Mouse (Mus musculus): ENCODE measurements around the gene Slc25a36. TPM values are rescaled to one million over a fixed set of nuclear protein-coding genes. Genes with fewer than 3 reads are reported as not detected.

Slc25a36 gene
- polyA plus RNA-seq, 1 experiment from 2014 or later, result 74.2 TPM

- peaks cover 9% of the 10 kb centered on the region for H3K36me3 ChIP-seq (ENCODE audit: control insufficient read depth, insufficient read depth, low read length)
- no peak for ATAC-seq (ENCODE audit: insufficient read depth, low FRiP score)
- no peak overlapping the region for H3K4me3 ChIP-seq (replicated peaks; ENCODE audit: low read length)
- no peak overlapping the region for H3K27ac ChIP-seq (ENCODE audit: low read length)
- H3K4me2 ChIP-seq (ENCODE audit: low read depth, low read length), result no peak overlapping the region
- 0 out of 2 replicates have a peak, but pooled peaks cover 4% of the 10 kb centered on the region for H3K4me1 ChIP-seq (ENCODE audit: control insufficient read depth, insufficient read depth, low read length)
- 45% methylated on average over 4 of the region's 4 CpGs for WGBS
- H3K9ac ChIP-seq (ENCODE audit: low read length), result no peak overlapping the region
- no peaks in the 10 kb centered on the region for H3K27me3 ChIP-seq (ENCODE audit: control insufficient read depth, insufficient read depth, low read length)
- no peaks in the 10 kb centered on the region for H3K9me3 ChIP-seq (replicated peaks; ENCODE audit: control insufficient read depth, low read length)
These were observed 12.0 kb downstream of the Slc25a36 start for GRCm38 (mm10) chr9:97098985-97099384.

- Histone ChIP-seq H3K9me3 (replicated peaks; ENCODE audit: control insufficient read depth, low read length) (no peaks in the 10 kb centered on the region), H3K4me2 (ENCODE audit: low read depth, low read length) (no peak overlapping the region), H3K36me3 (ENCODE audit: control insufficient read depth, insufficient read depth, low read length) (peaks cover 13% of the 10 kb centered on the region), H3K4me1 (ENCODE audit: control insufficient read depth, insufficient read depth, low read length) (no peaks in the 10 kb centered on the region), H3K9ac (ENCODE audit: low read length) (no peak overlapping the region), H3K27me3 (ENCODE audit: control insufficient read depth, insufficient read depth, low read length) (no peaks in the 10 kb centered on the region), H3K27ac (ENCODE audit: low read length) (no peak overlapping the region), H3K4me3 (replicated peaks; ENCODE audit: low read length) (no peak overlapping the region)
- no peak for ATAC-seq (ENCODE audit: insufficient read depth, low FRiP score)
- 84% methylated on average over 1 of the region's 1 CpGs for WGBS
These were observed 14.8 kb downstream of the Slc25a36 start for GRCm38 (mm10) chr9:97096180-97096579.

GRCm38 (mm10) chr9:97087850-97088249 lies 23.1 kb downstream of the Slc25a36 start:
- H3K4me3 ChIP-seq (replicated peaks; ENCODE audit: low read length), result no peak overlapping the region
- no peak overlapping the region for H3K27ac ChIP-seq (ENCODE audit: low read length)
- peaks cover 8% of the 10 kb centered on the region; the same call in 1 of the 2 replicates for H3K36me3 ChIP-seq (ENCODE audit: control insufficient read depth, insufficient read depth, low read length)
- no peaks in the 10 kb centered on the region for H3K9me3 ChIP-seq (replicated peaks; ENCODE audit: control insufficient read depth, low read length)
- ATAC-seq (ENCODE audit: insufficient read depth, low FRiP score), result no peak
- no peaks in the 10 kb centered on the region for H3K4me1 ChIP-seq (ENCODE audit: control insufficient read depth, insufficient read depth, low read length)
- no peak overlapping the region for H3K9ac ChIP-seq (ENCODE audit: low read length)
- H3K4me2 ChIP-seq (ENCODE audit: low read depth, low read length), result no peak overlapping the region
- no peaks in the 10 kb centered on the region for H3K27me3 ChIP-seq (ENCODE audit: control insufficient read depth, insufficient read depth, low read length)

- Histone ChIP-seq H3K9me3 (replicated peaks; ENCODE audit: control insufficient read depth, low read length) (no peaks in the 10 kb centered on the region), H3K4me2 (ENCODE audit: low read depth, low read length) (no peak overlapping the region), H3K9ac (ENCODE audit: low read length) (no peak overlapping the region), H3K27me3 (ENCODE audit: control insufficient read depth, insufficient read depth, low read length) (no peaks in the 10 kb centered on the region), H3K4me1 (ENCODE audit: control insufficient read depth, insufficient read depth, low read length) (no peaks in the 10 kb centered on the region), H3K27ac (ENCODE audit: low read length) (no peak overlapping the region), H3K4me3 (replicated peaks; ENCODE audit: low read length) (no peak overlapping the region), H3K36me3 (ENCODE audit: control insufficient read depth, insufficient read depth, low read length) (0 out of 2 replicates have a peak, but pooled peaks cover 4% of the 10 kb centered on the region)
- no peak for ATAC-seq (ENCODE audit: insufficient read depth, low FRiP score)
- 88% methylated on average over 2 of the region's 2 CpGs for WGBS
These were observed 26.3 kb downstream of the Slc25a36 start for GRCm38 (mm10) chr9:97084628-97085027.

GRCm38 (mm10) chr9:97081106-97081862 lies 29.7 kb downstream of the Slc25a36 start:
- ATAC-seq (ENCODE audit: insufficient read depth, low FRiP score), result no peak
- Histone ChIP-seq H3K9me3 (replicated peaks; ENCODE audit: control insufficient read depth, low read length) (no peaks in the 10 kb centered on the region), H3K4me3 (replicated peaks; ENCODE audit: low read length) (no peak overlapping the region), H3K9ac (ENCODE audit: low read length) (no peak overlapping the region), H3K27me3 (ENCODE audit: control insufficient read depth, insufficient read depth, low read length) (no peaks in the 10 kb centered on the region), H3K36me3 (ENCODE audit: control insufficient read depth, insufficient read depth, low read length) (peaks cover 5% of the 10 kb centered on the region; the same call in 1 of the 2 replicates), H3K27ac (ENCODE audit: low read length) (no peak overlapping the region), H3K4me1 (ENCODE audit: control insufficient read depth, insufficient read depth, low read length) (no peaks in the 10 kb centered on the region), H3K4me2 (ENCODE audit: low read depth, low read length) (no peak overlapping the region)
- 80% methylated on average over 4 of the region's 4 CpGs for WGBS

- Histone ChIP-seq H3K9ac (ENCODE audit: low read length) (no peak overlapping the region), H3K36me3 (ENCODE audit: control insufficient read depth, insufficient read depth, low read length) (no peaks in the 10 kb centered on the region), H3K4me3 (replicated peaks; ENCODE audit: low read length) (no peak overlapping the region), H3K9me3 (replicated peaks; ENCODE audit: control insufficient read depth, low read length) (no peaks in the 10 kb centered on the region), H3K27me3 (ENCODE audit: control insufficient read depth, insufficient read depth, low read length) (no peaks in the 10 kb centered on the region), H3K4me2 (ENCODE audit: low read depth, low read length) (no peak overlapping the region), H3K4me1 (ENCODE audit: control insufficient read depth, insufficient read depth, low read length) (no peaks in the 10 kb centered on the region), H3K27ac (ENCODE audit: low read length) (no peak overlapping the region)
- WGBS, result 76% methylated on average over 5 of the region's 5 CpGs
- no peak for ATAC-seq (ENCODE audit: insufficient read depth, low FRiP score)
These were observed 41.0 kb downstream of the Slc25a36 start for GRCm38 (mm10) chr9:97069911-97070310.

GRCm38 (mm10) chr9:97069466-97069865 lies 41.5 kb downstream of the Slc25a36 start:
- ATAC-seq (ENCODE audit: insufficient read depth, low FRiP score), result no peak
- Histone ChIP-seq H3K9me3 (replicated peaks; ENCODE audit: control insufficient read depth, low read length) (no peaks in the 10 kb centered on the region), H3K4me1 (ENCODE audit: control insufficient read depth, insufficient read depth, low read length) (no peaks in the 10 kb centered on the region), H3K9ac (ENCODE audit: low read length) (no peak overlapping the region), H3K27ac (ENCODE audit: low read length) (no peak overlapping the region), H3K27me3 (ENCODE audit: control insufficient read depth, insufficient read depth, low read length) (no peaks in the 10 kb centered on the region), H3K4me2 (ENCODE audit: low read depth, low read length) (no peak overlapping the region), H3K36me3 (ENCODE audit: control insufficient read depth, insufficient read depth, low read length) (no peaks in the 10 kb centered on the region), H3K4me3 (replicated peaks; ENCODE audit: low read length) (no peak overlapping the region)
- WGBS, result 91% methylated on average over 5 of the region's 5 CpGs

GRCm38 (mm10) chr9:97068201-97069095 lies 42.5 kb downstream of the Slc25a36 start:
- H3K4me1 ChIP-seq (ENCODE audit: control insufficient read depth, insufficient read depth, low read length), result no peaks in the 10 kb centered on the region
- no peaks in the 10 kb centered on the region for H3K36me3 ChIP-seq (ENCODE audit: control insufficient read depth, insufficient read depth, low read length)
- H3K9me3 ChIP-seq (replicated peaks; ENCODE audit: control insufficient read depth, low read length), result no peaks in the 10 kb centered on the region
- no peak overlapping the region for H3K4me3 ChIP-seq (replicated peaks; ENCODE audit: low read length)
- H3K27me3 ChIP-seq (ENCODE audit: control insufficient read depth, insufficient read depth, low read length), result no peaks in the 10 kb centered on the region
- no peak overlapping the region for H3K9ac ChIP-seq (ENCODE audit: low read length)
- no peak overlapping the region for H3K4me2 ChIP-seq (ENCODE audit: low read depth, low read length)
- 54% methylated on average over 9 of the region's 9 CpGs for WGBS
- peak; percentile 56; the same call in 1 of the 2 replicates for ATAC-seq (ENCODE audit: insufficient read depth, low FRiP score)
- no peak overlapping the region for H3K27ac ChIP-seq (ENCODE audit: low read length)

- no peak for ATAC-seq (ENCODE audit: insufficient read depth, low FRiP score)
- 89% methylated on average over 6 of the region's 6 CpGs for WGBS
- Histone ChIP-seq H3K4me3 (replicated peaks; ENCODE audit: low read length) (no peak overlapping the region), H3K36me3 (ENCODE audit: control insufficient read depth, insufficient read depth, low read length) (no peaks in the 10 kb centered on the region), H3K9ac (ENCODE audit: low read length) (no peak overlapping the region), H3K4me2 (ENCODE audit: low read depth, low read length) (no peak overlapping the region), H3K27ac (ENCODE audit: low read length) (no peak overlapping the region), H3K27me3 (ENCODE audit: control insufficient read depth, insufficient read depth, low read length) (no peaks in the 10 kb centered on the region), H3K4me1 (ENCODE audit: control insufficient read depth, insufficient read depth, low read length) (no peaks in the 10 kb centered on the region), H3K9me3 (replicated peaks; ENCODE audit: control insufficient read depth, low read length) (no peaks in the 10 kb centered on the region)
These were observed 43.2 kb downstream of the Slc25a36 start for GRCm38 (mm10) chr9:97067761-97068160.

All from stomach, embryonic 16.5 days (tissue).